Mouse (Mus musculus) limb, embryonic 14.5 days (tissue): ENCODE data around the gene Brs3. TPM values are rescaled to one million over a fixed set of nuclear protein-coding genes. Genes with fewer than 3 reads are reported as not detected.
A peak's percentile ranks its signal among the peaks of the same experiment; 100 is the strongest.

Experiments used
- ATAC-seq: fragments of 200-750 bp; cut with Nextera tagmentation; 2 replicates; pipeline ENCODE4 v1.8.0; 2017; ENCODE audit warnings: low read depth, moderate number of reproducible peaks, moderate TSS enrichment; ENCODE audit not compliant: low FRiP score
- DNase-seq: peaks from one replicate; pipeline ENCODE4 v3.0.0-alpha.2; 2015; ENCODE audit warnings: low spot score
- H3K27ac ChIP-seq: fragments of 300-500 bp; sonication (generic); replicated peaks from 2 replicates; pipeline ENCODE4 v1.5.1; 2014; ENCODE audit warnings: low read depth, mild to moderate bottlenecking, low read length, moderate library complexity, mixed read lengths
- H3K27me3 ChIP-seq: fragments of 300-500 bp; sonication (generic); 2 replicates; pipeline ENCODE4 v1.6.1; 2014; ENCODE audit warnings: low read length, mixed read lengths; ENCODE audit not compliant: control insufficient read depth, insufficient read depth
- H3K36me3 ChIP-seq: fragments of 300-500 bp; sonication (generic); 2 replicates; pipeline ENCODE4 v1.6.1; 2014; ENCODE audit warnings: mild to moderate bottlenecking, low read length, moderate library complexity, mixed read lengths; ENCODE audit not compliant: control insufficient read depth, insufficient read depth
- H3K4me1 ChIP-seq: fragments of 300-500 bp; sonication (generic); 2 replicates; pipeline ENCODE4 v1.6.1; 2014; ENCODE audit warnings: antibody characterized with exemption, low read length, mixed read lengths; ENCODE audit not compliant: control insufficient read depth, insufficient read depth
- H3K4me2 ChIP-seq: fragments of 300-500 bp; sonication (generic); replicated peaks from 2 replicates; pipeline ENCODE4 v1.6.1; 2014; ENCODE audit warnings: low read depth, mild to moderate bottlenecking, low read length, moderate library complexity; ENCODE audit not compliant: severe bottlenecking
- H3K4me3 ChIP-seq: fragments of 300-500 bp; sonication (generic); replicated peaks from 2 replicates; pipeline ENCODE4 v1.5.1; 2014; ENCODE audit warnings: low read length
- H3K9ac ChIP-seq: fragments of 300-500 bp; sonication (generic); 2 replicates; pipeline ENCODE4 v1.6.1; 2014; ENCODE audit warnings: mild to moderate bottlenecking, low read depth, low read length, moderate library complexity; ENCODE audit not compliant: severe bottlenecking
- H3K9me3 ChIP-seq: fragments of 300-500 bp; sonication (generic); 2 replicates; pipeline ENCODE4 v1.6.1; 2016; ENCODE audit warnings: low read length; ENCODE audit not compliant: control insufficient read depth
- POLR2A ChIP-seq: fragments of 200-500 bp; IDR thresholded peaks from 2 replicates; pipeline ENCODE4 v1.8.0; 2012; ENCODE audit warnings: inconsistent platforms, mild to moderate bottlenecking, moderate library complexity, borderline replicate concordance; ENCODE audit not compliant: insufficient read depth, insufficient read length; ENCODE audit errors: extremely low read depth
- WGBS: fragments of 180-500 bp; shearing (Covaris S2); extraction: QIAGEN DNeasy Blood & Tissue Kit; methylation state at CpG from one replicate; pipeline ENCODE4 v1.1.7; 2014; 5-methylcytosine and 5-hydroxymethylcytosine counted together
- polyA plus RNA-seq, 2 experiments: library from polyadenylated mRNA; depleted of rRNA in 1 of 2; stranded (reverse) in 1 of 2; unstranded in 1 of 2; fragments of >200 nt; fragmentation: Nextera tagmentation in 1 of 2; extraction: Ambion mirVana in 1 of 2; gene quantifications; 2 replicates each; pipeline versions ENCODE4 v1.2.1 to v1.2.3; 2012 to 2014

Gene Brs3
- polyA plus RNA-seq (2012; rRNA removed) (not detected in 2 replicates), polyA plus RNA-seq (2014; fragmentation: Nextera tagmentation; extraction: Ambion mirVana) (not detected in 2 replicates)

DNA sequence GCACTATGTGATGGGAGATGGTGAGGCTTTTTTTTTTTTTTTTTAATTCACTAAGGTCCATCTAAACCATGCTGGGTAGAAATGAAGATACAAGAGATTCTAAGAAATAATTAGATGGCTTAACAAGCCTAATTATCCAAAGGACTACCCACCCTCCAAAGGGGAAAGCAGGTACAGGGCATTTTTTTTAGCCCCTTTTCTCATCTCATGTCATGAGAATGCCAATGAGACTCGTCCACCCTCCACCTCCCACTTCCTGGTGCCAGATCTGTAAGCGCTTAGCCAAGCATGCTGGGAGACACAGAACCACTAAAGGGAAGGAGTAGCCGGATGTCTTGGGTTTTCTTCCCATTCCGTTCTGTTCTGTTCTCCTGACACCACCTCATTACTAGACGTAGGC lies at the start of gene Brs3:
Brs3 (plus strand) TSS at position 301 of the 400 bp plus-strand sequence.
- TF ChIP-seq POLR2A = no peak
- ATAC-seq (no peak), DNase-seq (no peak)
- no peaks in the 10 kb centered on the region for H3K27me3 ChIP-seq
- H3K27ac ChIP-seq = no peak within 1 kb of the TSS
- H3K36me3 ChIP-seq = no peaks in the 10 kb centered on the region
- H3K4me3 ChIP-seq = no peak within 1 kb of the TSS
- no peaks in the 10 kb centered on the region for H3K4me1 ChIP-seq
- no peaks in the 10 kb centered on the region for H3K9me3 ChIP-seq
- no peak within 1 kb of the TSS for H3K9ac ChIP-seq
- WGBS = 81% methylated on average over 5 of the region's 5 CpGs
- H3K4me2 ChIP-seq = no peak within 1 kb of the TSS

DNA sequence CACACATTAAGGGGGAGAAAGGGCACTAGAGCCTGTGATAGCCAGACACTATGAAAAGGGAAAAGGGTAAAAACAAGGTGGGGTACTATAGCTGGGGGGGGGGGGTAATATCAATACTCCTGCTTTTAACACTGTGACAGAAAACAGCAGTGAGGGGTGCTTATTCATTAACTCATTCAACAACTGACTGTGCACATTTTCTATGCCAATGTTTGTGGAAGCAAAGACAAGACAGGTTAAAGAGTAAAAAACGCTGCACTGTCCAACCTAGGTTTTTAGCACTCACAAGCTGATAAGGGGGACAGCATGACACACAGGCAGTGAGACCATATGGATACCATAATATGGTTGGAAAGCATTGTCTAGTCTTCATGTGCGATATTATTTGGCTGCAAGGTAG lies 30.0 kb upstream of the Brs3 start:
- Histone ChIP-seq H3K27ac (no peak overlapping the region), H3K4me2 (no peak overlapping the region), H3K9me3 (no peaks in the 10 kb centered on the region), H3K4me1 (no peaks in the 10 kb centered on the region), H3K36me3 (no peaks in the 10 kb centered on the region), H3K4me3 (no peak overlapping the region), H3K9ac (no peak overlapping the region), H3K27me3 (no peaks in the 10 kb centered on the region)
- ATAC-seq = no peak
- WGBS = 81% methylated on average over 2 of the region's 2 CpGs
- TF ChIP-seq POLR2A = no peak
- no peak for DNase-seq

DNA sequence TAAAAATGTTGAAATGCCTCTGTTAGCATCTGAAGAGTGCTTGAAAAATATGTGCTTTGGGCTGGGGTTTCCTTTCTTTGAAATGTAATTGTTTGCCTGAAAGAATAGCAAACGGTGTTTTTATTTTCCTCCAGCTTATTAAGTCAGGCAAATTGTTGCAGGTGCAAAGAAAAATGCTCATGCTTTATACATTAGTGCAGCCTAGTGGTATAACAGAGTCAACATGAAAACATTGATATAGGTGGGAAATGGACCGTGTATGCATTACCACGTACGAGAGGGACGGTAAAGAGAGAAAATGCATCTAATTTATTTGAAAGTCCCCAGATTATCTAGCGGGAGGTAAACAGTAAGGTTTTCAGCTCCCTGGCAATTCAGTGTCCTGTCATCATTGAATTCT lies 995 bp downstream of the Brs3 start:
- Histone ChIP-seq H3K27ac (no peak overlapping the region), H3K36me3 (no peaks in the 10 kb centered on the region), H3K4me3 (no peak overlapping the region), H3K9ac (no peak overlapping the region), H3K4me1 (no peaks in the 10 kb centered on the region), H3K4me2 (no peak overlapping the region), H3K9me3 (no peaks in the 10 kb centered on the region), H3K27me3 (no peaks in the 10 kb centered on the region)
- DNase-seq (no peak), ATAC-seq (no peak)
- no peak for TF ChIP-seq POLR2A
- 78% methylated on average over 6 of the region's 6 CpGs for WGBS

DNA sequence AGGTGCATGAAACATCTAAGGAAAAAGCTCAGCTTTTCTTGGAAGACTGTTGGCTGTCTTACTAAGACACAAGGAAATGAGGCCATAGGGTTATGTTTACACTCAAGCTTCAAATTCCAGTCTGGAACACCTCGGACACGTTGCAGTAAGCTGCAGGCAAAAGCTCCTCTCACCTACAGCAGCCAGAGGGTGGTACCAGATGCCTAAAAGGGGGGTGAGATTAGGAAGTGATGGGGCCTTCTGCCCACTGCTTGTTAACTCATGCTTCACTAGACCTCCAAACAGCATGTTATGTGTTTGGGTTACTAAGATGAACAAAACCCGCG lies 9.9 kb downstream of the Brs3 start:
- no peaks in the 10 kb centered on the region for H3K4me1 ChIP-seq
- H3K4me2 ChIP-seq = peak overlapping the region; percentile 46
- peak overlapping the region; percentile 78 for H3K9ac ChIP-seq
- DNase-seq = peak; percentile 22
- peak; percentile 58; the same call in 1 of the 2 replicates for ATAC-seq
- H3K27ac ChIP-seq = peak overlapping the region; percentile 96
- no peaks in the 10 kb centered on the region for H3K27me3 ChIP-seq
- TF ChIP-seq POLR2A = no peak
- no peaks in the 10 kb centered on the region for H3K9me3 ChIP-seq
- peaks cover 8% of the 10 kb centered on the region for H3K36me3 ChIP-seq
- H3K4me3 ChIP-seq = peak overlapping the region; percentile 50
- WGBS = 28% methylated on average over 4 of the region's 4 CpGs

DNA sequence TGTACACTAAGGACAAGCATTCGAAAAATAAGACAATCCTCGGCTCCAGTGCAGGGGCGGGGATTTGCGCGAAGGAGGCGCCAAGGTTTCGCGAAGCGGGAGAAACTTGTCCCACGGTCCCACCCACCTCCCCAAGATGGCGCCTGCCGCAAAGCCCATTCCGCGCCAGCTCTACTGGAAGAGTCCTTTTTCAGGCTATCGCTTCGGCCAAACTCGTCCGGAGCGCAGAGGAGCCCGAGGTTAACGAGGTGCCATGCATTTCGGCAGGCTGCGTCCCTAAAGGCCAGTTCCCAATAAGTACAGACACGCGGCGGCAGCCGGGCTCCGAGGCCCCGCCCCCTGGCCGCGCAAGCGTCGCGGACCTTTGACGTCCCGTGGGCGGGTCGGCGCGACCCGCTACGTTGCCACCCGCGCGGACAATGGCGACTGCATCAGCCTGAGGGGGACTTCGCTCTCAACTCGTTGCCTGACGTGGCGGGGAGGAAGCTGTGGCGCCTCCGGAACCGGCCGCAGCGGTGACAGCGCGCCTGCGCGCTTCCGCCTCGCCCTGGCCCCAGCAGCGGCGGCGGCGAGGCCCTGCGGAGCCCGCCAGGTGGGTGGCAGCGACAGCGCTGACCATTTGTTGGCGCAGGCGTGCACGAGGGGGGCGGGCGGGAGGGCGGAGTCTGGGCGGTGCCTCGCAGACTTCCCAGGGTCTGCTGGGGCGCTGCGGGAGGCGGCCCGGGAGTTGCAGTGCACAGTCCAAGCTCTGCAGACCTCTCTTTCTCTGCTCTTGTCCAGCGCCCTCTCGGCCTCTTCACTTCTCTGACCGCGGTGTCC lies 10.5 kb downstream of the Brs3 start, which contains the start of gene Htatsf1:
Htatsf1 (plus strand) TSS at position 410 of the 819 bp plus-strand sequence.
- Histone ChIP-seq H3K9me3 (no peaks in the 10 kb centered on the region), H3K4me2 (peak within 1 kb of the TSS; percentile 47), H3K36me3 (peaks cover 13% of the 10 kb centered on the region), H3K9ac (peak within 1 kb of the TSS; percentile 78), H3K27ac (peak within 1 kb of the TSS; percentile 96), H3K4me1 (no peaks in the 10 kb centered on the region), H3K4me3 (peak within 1 kb of the TSS; percentile 50), H3K27me3 (no peaks in the 10 kb centered on the region)
- WGBS = 21% methylated on average over 44 of the region's 85 CpGs
- DNase-seq = peak; percentile 70
- peak; percentile 95 for ATAC-seq
- TF ChIP-seq POLR2A = no peak
